Mouse (Mus musculus) midbrain, embryonic 14.5 days (tissue): ENCODE results near the gene Yy1. TPM values are rescaled to one million over a fixed set of nuclear protein-coding genes. Genes with fewer than 3 reads are reported as not detected.

Experiments used
- ATAC-seq: fragments of 200-750 bp; cut with Nextera tagmentation; 2 replicates; pipeline ENCODE4 v1.8.0; 2017; ENCODE audit warnings: moderate number of reproducible peaks, moderate library complexity; ENCODE audit not compliant: low FRiP score, low TSS enrichment
- DNase-seq: peaks from one replicate; pipeline ENCODE4 v3.0.0-alpha.2; 2015
- H3K27ac ChIP-seq: fragments of 300-500 bp; sonication (generic); replicated peaks from 2 replicates; pipeline ENCODE4 v1.5.1; 2014; ENCODE audit warnings: mild to moderate bottlenecking, low read depth, low read length, moderate library complexity
- H3K27me3 ChIP-seq: fragments of 300-500 bp; sonication (generic); 2 replicates; pipeline ENCODE4 v1.6.1; 2014; ENCODE audit warnings: low read length, control low read depth, mixed read lengths; ENCODE audit not compliant: control insufficient read depth, insufficient read depth
- H3K36me3 ChIP-seq: fragments of 300-500 bp; sonication (generic); 2 replicates; pipeline ENCODE4 v1.6.1; 2014; ENCODE audit warnings: low read length, control low read depth; ENCODE audit not compliant: control insufficient read depth, insufficient read depth
- H3K4me1 ChIP-seq: fragments of 300-500 bp; sonication (generic); 2 replicates; pipeline ENCODE4 v1.6.1; 2014; ENCODE audit warnings: mild to moderate bottlenecking, antibody characterized with exemption, low read length, control low read depth; ENCODE audit not compliant: control insufficient read depth, insufficient read depth
- H3K4me2 ChIP-seq: fragments of 300-500 bp; sonication (generic); 2 replicates; pipeline ENCODE4 v1.6.1; 2014; ENCODE audit warnings: mild to moderate bottlenecking, low read length, moderate library complexity
- H3K4me3 ChIP-seq: fragments of 300-500 bp; sonication (generic); replicated peaks from 2 replicates; pipeline ENCODE4 v1.5.1; 2014; ENCODE audit warnings: low read depth, low read length
- H3K9ac ChIP-seq: fragments of 300-500 bp; sonication (generic); replicated peaks from 2 replicates; pipeline ENCODE4 v1.6.1; 2014; ENCODE audit warnings: mild to moderate bottlenecking, low read length, moderate library complexity
- H3K9me3 ChIP-seq: fragments of 300-500 bp; sonication (generic); 2 replicates; pipeline ENCODE4 v1.6.1; 2016; ENCODE audit warnings: low read length, control low read depth, mixed read lengths; ENCODE audit not compliant: control insufficient read depth
- WGBS: fragments of 180-500 bp; shearing (Covaris S2); extraction: QIAGEN DNeasy Blood & Tissue Kit; methylation state at CpG from one replicate; pipeline ENCODE4 v1.1.7; 2014; 5-methylcytosine and 5-hydroxymethylcytosine counted together
- polyA plus RNA-seq: library from polyadenylated mRNA; unstranded; fragments of >200 nt; fragmentation: Nextera tagmentation; extraction: Ambion mirVana; gene quantifications from 2 replicates; pipeline ENCODE4 v1.2.1, GENCODE M21; 2014

Gene Yy1
- polyA plus RNA-seq, 1 experiment from 2014 or later: 15.1 TPM

DNA sequence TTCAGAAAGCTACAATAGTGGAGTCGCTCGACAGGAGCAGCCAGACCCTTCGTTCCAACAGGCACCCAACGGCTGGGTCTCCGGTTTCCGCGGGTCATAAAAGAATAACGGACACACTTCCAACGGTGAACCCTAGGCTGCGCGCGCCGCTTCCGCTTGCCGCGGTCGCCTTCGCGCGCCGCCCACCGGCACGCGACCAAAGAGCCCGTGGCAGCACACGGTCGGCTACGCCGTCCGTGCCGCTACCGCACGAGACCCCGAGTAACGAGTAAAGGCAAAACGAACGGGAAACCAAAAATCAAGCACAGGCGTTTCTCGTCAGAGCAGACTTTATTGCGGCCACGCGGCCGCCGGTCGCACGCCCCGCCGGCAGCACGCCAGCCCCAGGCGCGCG, 624 bp upstream of the Yy1 start:
- Histone ChIP-seq H3K9ac (peak overlapping the region; percentile 93), H3K27ac (peak overlapping the region; percentile 97), H3K4me3 (peak overlapping the region; percentile 98), H3K36me3 (no peaks in the 10 kb centered on the region), H3K4me2 (peak overlapping the region; percentile 73), H3K4me1 (peaks cover 37% of the 10 kb centered on the region), H3K27me3 (no peaks in the 10 kb centered on the region), H3K9me3 (no peaks in the 10 kb centered on the region)
- ATAC-seq: peak; percentile 44
- DNase-seq: peak; percentile 91
- under 1% methylated on average over 52 of the region's 52 CpGs for WGBS

DNA sequence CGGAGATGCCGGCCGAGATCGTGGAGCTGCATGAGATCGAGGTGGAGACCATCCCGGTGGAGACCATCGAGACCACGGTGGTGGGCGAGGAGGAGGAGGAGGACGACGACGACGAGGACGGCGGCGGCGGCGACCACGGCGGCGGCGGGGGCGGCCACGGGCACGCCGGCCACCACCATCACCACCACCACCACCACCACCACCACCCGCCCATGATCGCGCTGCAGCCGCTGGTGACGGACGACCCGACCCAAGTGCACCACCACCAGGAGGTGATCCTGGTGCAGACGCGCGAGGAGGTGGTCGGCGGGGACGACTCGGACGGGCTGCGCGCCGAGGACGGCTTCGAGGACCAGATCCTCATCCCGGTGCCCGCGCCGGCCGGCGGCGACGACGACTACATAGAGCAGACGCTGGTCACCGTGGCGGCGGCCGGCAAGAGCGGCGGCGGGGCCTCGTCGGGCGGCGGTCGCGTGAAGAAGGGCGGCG, 724 bp downstream of the Yy1 start:
- Histone ChIP-seq H3K27ac (peak overlapping the region; percentile 97), H3K27me3 (no peaks in the 10 kb centered on the region), H3K9ac (peak overlapping the region; percentile 93), H3K4me3 (peak overlapping the region; percentile 98), H3K4me1 (peaks cover 39% of the 10 kb centered on the region), H3K36me3 (no peaks in the 10 kb centered on the region), H3K9me3 (no peaks in the 10 kb centered on the region), H3K4me2 (peak overlapping the region; percentile 61)
- DNase-seq: peak; percentile 24
- under 1% methylated on average over 61 of the region's 71 CpGs for WGBS
- no peak for ATAC-seq

DNA sequence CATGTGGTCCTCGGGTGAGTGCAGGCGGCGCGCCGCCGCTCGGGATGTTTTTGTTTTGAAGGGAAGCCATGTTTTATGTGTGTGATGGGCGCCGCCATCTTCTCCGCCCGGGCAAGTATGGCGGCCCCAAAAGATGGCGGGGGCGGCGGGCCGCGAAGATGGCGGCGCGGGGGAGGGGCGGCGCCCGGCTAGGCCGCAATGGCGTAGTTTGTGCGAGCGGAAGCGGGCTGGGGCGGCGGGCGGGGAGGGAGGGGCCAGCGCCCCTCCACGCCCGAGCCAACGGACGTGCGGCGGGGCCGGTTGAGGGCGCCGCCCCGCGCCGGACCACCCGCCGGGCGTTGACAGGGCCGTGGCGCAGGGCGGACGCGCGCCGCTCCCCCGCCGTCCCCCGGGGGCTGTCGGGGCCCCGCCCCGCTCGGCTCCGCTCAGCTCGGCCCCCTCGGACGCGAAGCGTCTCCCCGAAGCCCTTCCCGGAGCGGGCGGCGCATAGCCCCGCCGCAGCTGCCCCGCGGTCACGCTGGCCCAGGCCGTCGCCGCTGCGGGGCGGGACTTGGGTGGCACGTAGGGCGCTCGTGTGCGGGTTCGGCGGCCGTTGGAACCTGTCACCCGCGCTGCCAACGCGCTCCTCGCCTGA, 1.4 kb downstream of the Yy1 start:
- Histone ChIP-seq H3K36me3 (no peaks in the 10 kb centered on the region), H3K9ac (peak overlapping the region; percentile 93), H3K4me3 (peak overlapping the region; percentile 98), H3K4me2 (peak overlapping the region; percentile 61), H3K27me3 (no peaks in the 10 kb centered on the region), H3K9me3 (no peaks in the 10 kb centered on the region), H3K4me1 (peaks cover 39% of the 10 kb centered on the region), H3K27ac (peak overlapping the region; percentile 97)
- ATAC-seq: peak; percentile 64
- peak; percentile 94 for DNase-seq
- under 1% methylated on average over 75 of the region's 94 CpGs for WGBS

DNA sequence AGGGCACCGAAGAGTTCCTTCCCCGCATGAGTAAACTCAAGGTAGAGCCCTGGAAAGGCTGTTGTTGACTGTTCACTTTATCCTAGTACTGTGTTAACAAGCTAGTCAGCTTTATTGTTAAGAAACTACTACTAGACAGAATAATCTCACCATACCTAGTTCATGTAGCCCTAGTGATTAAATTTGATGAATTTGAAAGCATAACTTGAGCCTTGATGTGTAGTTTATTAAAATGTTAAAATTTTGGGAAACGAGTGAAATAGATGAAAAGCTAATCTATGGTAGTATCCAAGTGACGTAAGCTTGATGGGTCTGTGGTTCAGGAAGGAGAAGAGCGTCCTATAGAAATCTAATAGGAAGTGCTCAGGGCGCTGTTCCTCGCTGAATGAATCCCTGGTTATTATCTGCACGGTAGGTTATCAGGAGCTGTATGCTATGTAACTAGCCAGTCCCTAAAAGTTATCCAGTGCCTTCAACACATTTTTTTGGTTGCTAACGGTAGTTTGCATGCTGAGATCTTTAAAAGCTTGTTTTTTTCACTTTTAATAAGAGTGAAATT, 2.3 kb downstream of the Yy1 start:
- no peaks in the 10 kb centered on the region for H3K27me3 ChIP-seq
- peak overlapping the region; percentile 61 for H3K4me2 ChIP-seq
- H3K27ac ChIP-seq: 0 out of 2 replicates have a peak overlapping the region, but pooled peaks have one; percentile 97
- H3K36me3 ChIP-seq: no peaks in the 10 kb centered on the region
- peaks cover 42% of the 10 kb centered on the region for H3K4me1 ChIP-seq
- DNase-seq (peak; percentile 9), ATAC-seq (no peak)
- peak overlapping the region; percentile 98 for H3K4me3 ChIP-seq
- H3K9me3 ChIP-seq: no peaks in the 10 kb centered on the region
- 14% methylated on average over 9 of the region's 9 CpGs for WGBS
- peak overlapping the region; percentile 93 for H3K9ac ChIP-seq

DNA sequence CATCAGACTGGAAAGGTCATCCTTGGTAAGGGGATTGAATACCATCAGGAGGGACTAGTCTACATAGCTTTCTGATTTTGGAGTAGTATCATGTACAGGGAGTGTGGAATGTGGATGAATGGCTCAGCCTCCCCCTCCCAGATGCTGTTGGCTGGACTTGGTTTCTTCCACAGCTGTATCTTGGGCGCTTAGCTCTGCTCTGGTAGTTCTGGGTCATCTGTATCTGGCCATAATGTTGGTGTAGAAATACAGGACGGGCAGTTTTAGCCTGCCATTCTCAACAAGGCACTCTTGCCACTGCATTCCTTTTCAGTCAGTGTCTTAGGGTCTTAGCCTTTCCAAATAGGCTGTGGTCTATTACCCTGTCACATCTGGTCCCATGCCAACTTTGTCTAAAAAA, 8.8 kb downstream of the Yy1 start:
- no peak overlapping the region for H3K9ac ChIP-seq
- no peak overlapping the region for H3K4me2 ChIP-seq
- no peaks in the 10 kb centered on the region for H3K27me3 ChIP-seq
- no peak overlapping the region for H3K4me3 ChIP-seq
- no peaks in the 10 kb centered on the region for H3K36me3 ChIP-seq
- DNase-seq (no peak), ATAC-seq (no peak)
- no peak overlapping the region for H3K27ac ChIP-seq
- 74% methylated on average over 2 of the region's 2 CpGs for WGBS
- no peaks in the 10 kb centered on the region for H3K9me3 ChIP-seq
- H3K4me1 ChIP-seq: peaks cover 18% of the 10 kb centered on the region

DNA sequence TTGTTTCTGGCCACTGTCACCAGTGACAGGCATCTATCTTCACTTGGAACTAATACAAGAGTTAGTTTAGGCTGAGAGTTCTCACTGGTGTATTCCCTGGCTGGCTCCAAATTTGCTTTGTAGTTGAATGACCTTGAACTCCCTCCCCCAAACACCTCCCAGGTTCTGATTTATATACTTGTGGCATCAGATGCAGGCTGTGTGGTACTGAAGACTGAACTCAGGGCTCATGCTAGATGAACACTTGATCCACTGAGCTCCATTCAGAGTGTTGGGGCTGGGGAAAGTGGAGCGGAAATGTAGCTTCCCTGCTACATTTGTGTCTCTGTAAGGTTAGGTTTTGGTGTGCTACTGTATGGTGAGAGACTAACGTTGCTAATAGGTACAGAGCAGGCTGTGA, 11.6 kb downstream of the Yy1 start:
- H3K4me2 ChIP-seq: no peak overlapping the region
- DNase-seq (no peak), ATAC-seq (no peak)
- H3K4me3 ChIP-seq: no peak overlapping the region
- H3K36me3 ChIP-seq: peaks cover 8% of the 10 kb centered on the region
- 94% methylated on average over 2 of the region's 2 CpGs for WGBS
- H3K4me1 ChIP-seq: peaks cover 11% of the 10 kb centered on the region; the same call in 1 of the 2 replicates
- H3K9me3 ChIP-seq: no peaks in the 10 kb centered on the region
- H3K27me3 ChIP-seq: no peaks in the 10 kb centered on the region
- no peak overlapping the region for H3K9ac ChIP-seq
- no peak overlapping the region for H3K27ac ChIP-seq

DNA sequence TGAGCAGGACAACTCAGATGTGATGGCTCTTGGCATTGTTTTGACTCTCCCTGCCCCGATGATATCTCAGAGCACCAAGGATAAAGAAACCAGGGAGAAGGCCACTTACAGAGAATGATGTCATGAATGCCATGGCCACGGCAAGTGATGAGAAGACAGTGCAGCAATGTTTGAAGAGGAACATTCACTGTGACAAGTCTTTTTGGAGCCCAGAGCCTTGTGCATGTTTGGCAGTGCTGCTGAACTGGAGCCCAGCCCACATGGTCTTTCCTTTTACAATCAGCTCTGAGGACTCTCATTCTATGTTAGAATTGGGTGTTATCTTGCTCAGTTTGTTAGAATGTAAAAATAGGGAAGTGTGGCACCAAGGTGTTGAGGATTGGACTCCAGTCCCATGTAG, 15.7 kb downstream of the Yy1 start:
- peaks cover 11% of the 10 kb centered on the region for H3K36me3 ChIP-seq
- no peak overlapping the region for H3K4me2 ChIP-seq
- H3K9me3 ChIP-seq: no peaks in the 10 kb centered on the region
- H3K27ac ChIP-seq: no peak overlapping the region
- H3K4me3 ChIP-seq: no peak overlapping the region
- H3K4me1 ChIP-seq: no peaks in the 10 kb centered on the region
- ATAC-seq (no peak), DNase-seq (no peak)
- no peak overlapping the region for H3K9ac ChIP-seq
- H3K27me3 ChIP-seq: no peaks in the 10 kb centered on the region
- WGBS: 95% methylated on average over 2 of the region's 2 CpGs

DNA sequence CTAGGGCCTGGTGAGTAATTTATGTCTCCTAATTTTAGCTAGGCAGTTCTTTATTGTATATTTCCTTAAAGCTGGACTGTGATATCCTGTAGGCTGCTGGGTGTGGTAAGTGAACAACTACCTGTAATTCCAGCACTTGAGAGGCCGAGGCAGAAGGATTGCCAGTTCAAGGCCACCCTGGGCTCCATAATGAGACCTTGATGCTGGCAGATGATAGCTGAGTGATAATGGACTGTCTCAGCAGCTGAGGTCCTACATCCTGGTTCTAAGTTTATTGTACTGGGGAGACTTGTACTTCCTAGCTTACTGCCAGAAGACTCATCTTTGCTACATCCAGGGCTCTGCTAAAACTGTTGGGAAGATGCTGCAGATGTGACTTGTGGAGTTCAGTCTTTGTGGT, 17.0 kb downstream of the Yy1 start:
- WGBS: 81% methylated on average over 1 of the region's 1 CpGs
- H3K27ac ChIP-seq: no peak overlapping the region
- DNase-seq: no peak

DNA sequence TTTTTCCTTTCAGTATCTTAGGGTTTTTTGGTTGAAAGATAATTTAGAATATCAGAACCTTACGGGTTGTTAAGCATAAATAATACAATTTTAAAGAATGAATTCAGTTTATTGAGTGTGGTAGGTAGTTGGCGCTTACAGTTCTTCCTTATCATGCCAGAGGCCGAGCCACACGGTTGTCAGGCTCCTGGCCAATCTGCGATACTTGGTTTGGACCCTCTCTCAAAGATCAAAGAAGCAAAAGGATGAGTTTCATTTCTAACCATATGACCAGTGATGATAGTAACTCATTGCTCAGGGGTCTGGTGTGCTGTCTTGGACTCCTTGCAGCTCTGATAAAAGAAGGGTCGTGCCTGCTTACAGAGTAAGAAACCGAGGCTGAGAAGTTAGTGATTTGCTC, 17.5 kb downstream of the Yy1 start:
- no peak overlapping the region for H3K9ac ChIP-seq
- no peak overlapping the region for H3K27ac ChIP-seq
- no peaks in the 10 kb centered on the region for H3K4me1 ChIP-seq
- no peaks in the 10 kb centered on the region for H3K27me3 ChIP-seq
- no peaks in the 10 kb centered on the region for H3K9me3 ChIP-seq
- WGBS: 93% methylated on average over 7 of the region's 7 CpGs
- no peak overlapping the region for H3K4me3 ChIP-seq
- no peak for DNase-seq
- H3K36me3 ChIP-seq: peaks cover 21% of the 10 kb centered on the region
- no peak overlapping the region for H3K4me2 ChIP-seq
- ATAC-seq: no peak

More for the DNA sequence above, 17.0 kb downstream of the Yy1 start:
- Histone ChIP-seq H3K4me2 (no peak overlapping the region), H3K4me3 (no peak overlapping the region), H3K9me3 (no peaks in the 10 kb centered on the region), H3K9ac (no peak overlapping the region), H3K36me3 (peaks cover 16% of the 10 kb centered on the region), H3K27me3 (no peaks in the 10 kb centered on the region), H3K4me1 (no peaks in the 10 kb centered on the region)
- ATAC-seq: no peak
